Mouse (Mus musculus): ENCODE measurements around the gene Pxmp2. TPM values are rescaled to one million over a fixed set of nuclear protein-coding genes. Genes with fewer than 3 reads are reported as not detected.

Pxmp2 gene
- polyA plus RNA-seq (2011; ENCODE audit: insufficient read length, low read depth, missing spikeins), result 2.8 and 3.3 TPM in 2 replicates

- H3K4me1 ChIP-seq (ENCODE audit: control insufficient read depth, insufficient read depth, low read length), result peaks cover 5% of the 10 kb centered on the region; the same call in 1 of the 2 replicates
- H3K27ac ChIP-seq (ENCODE audit: insufficient read depth, low read length), result no peak within 1 kb of the TSS
- peak; percentile 45; the same call in 1 of the 2 replicates for TF ChIP-seq POLR2A (IDR thresholded peaks at IDR 0.05; ENCODE audit: low read depth, low read length)
- no peak for TF ChIP-seq CTCF (IDR thresholded peaks at IDR 0.05; ENCODE audit: borderline replicate concordance, insufficient read depth, low read length)
- peak within 1 kb of the TSS; percentile 90 for H3K4me3 ChIP-seq (ENCODE audit: insufficient read depth, low read length)
Observed at GRCm38 (mm10) chr5:110285770-110286445, at the start of gene Pxmp2, which contains the start of gene Pole. Gene Pxmp2, minus strand, starts transcription at chr5:110286186. Gene Pole, plus strand, starts transcription at chr5:110286306.

GRCm38 (mm10) chr5:110330508-110330907 is 44.5 kb upstream of the Pxmp2 start:
- Histone ChIP-seq H3K4me3 (ENCODE audit: insufficient read depth, low read length) (no peak overlapping the region), H3K4me1 (ENCODE audit: control insufficient read depth, insufficient read depth, low read length) (no peaks in the 10 kb centered on the region; the same call in 1 of the 2 replicates), H3K27ac (ENCODE audit: insufficient read depth, low read length) (no peak overlapping the region)
- no peak for TF ChIP-seq CTCF (IDR thresholded peaks at IDR 0.05; ENCODE audit: borderline replicate concordance, insufficient read depth, low read length)
- no peak for TF ChIP-seq POLR2A (IDR thresholded peaks at IDR 0.05; ENCODE audit: low read depth, low read length)

- H3K4me1 ChIP-seq (ENCODE audit: control insufficient read depth, insufficient read depth, low read length), result no peaks in the 10 kb centered on the region
- no peak overlapping the region for H3K27ac ChIP-seq (ENCODE audit: insufficient read depth, low read length)
- no peak for TF ChIP-seq POLR2A (IDR thresholded peaks at IDR 0.05; ENCODE audit: low read depth, low read length)
- TF ChIP-seq CTCF (IDR thresholded peaks at IDR 0.05; ENCODE audit: borderline replicate concordance, insufficient read depth, low read length), result no peak
Observed at GRCm38 (mm10) chr5:110313127-110313526, 27.1 kb upstream of the Pxmp2 start.

GRCm38 (mm10) chr5:110308861-110309260 is 22.9 kb upstream of the Pxmp2 start:
- no peaks in the 10 kb centered on the region for H3K4me1 ChIP-seq (ENCODE audit: control insufficient read depth, insufficient read depth, low read length)
- H3K4me3 ChIP-seq (ENCODE audit: insufficient read depth, low read length), result no peak overlapping the region
- no peak overlapping the region for H3K27ac ChIP-seq (ENCODE audit: insufficient read depth, low read length)
- TF ChIP-seq POLR2A (IDR thresholded peaks at IDR 0.05; ENCODE audit: low read depth, low read length), result no peak
- no peak for TF ChIP-seq CTCF (IDR thresholded peaks at IDR 0.05; ENCODE audit: borderline replicate concordance, insufficient read depth, low read length)

More at GRCm38 (mm10) chr5:110313127-110313526, 27.1 kb upstream of the Pxmp2 start:
- no peak overlapping the region for H3K4me3 ChIP-seq (ENCODE audit: insufficient read depth, low read length)

- TF ChIP-seq POLR2A (IDR thresholded peaks at IDR 0.05; ENCODE audit: low read depth, low read length), result no peak
- TF ChIP-seq CTCF (IDR thresholded peaks at IDR 0.05; ENCODE audit: borderline replicate concordance, insufficient read depth, low read length), result no peak
- Histone ChIP-seq H3K27ac (ENCODE audit: insufficient read depth, low read length) (no peak overlapping the region), H3K4me1 (ENCODE audit: control insufficient read depth, insufficient read depth, low read length) (no peaks in the 10 kb centered on the region), H3K4me3 (ENCODE audit: insufficient read depth, low read length) (no peak overlapping the region)
Observed at GRCm38 (mm10) chr5:110300591-110300990, 14.6 kb upstream of the Pxmp2 start.

GRCm38 (mm10) chr5:110296637-110297036 is 10.7 kb upstream of the Pxmp2 start:
- no peak for TF ChIP-seq CTCF (IDR thresholded peaks at IDR 0.05; ENCODE audit: borderline replicate concordance, insufficient read depth, low read length)
- no peak for TF ChIP-seq POLR2A (IDR thresholded peaks at IDR 0.05; ENCODE audit: low read depth, low read length)
- no peak overlapping the region for H3K4me3 ChIP-seq (ENCODE audit: insufficient read depth, low read length)
- no peaks in the 10 kb centered on the region for H3K4me1 ChIP-seq (ENCODE audit: control insufficient read depth, insufficient read depth, low read length)
- no peak overlapping the region for H3K27ac ChIP-seq (ENCODE audit: insufficient read depth, low read length)

- TF ChIP-seq CTCF (IDR thresholded peaks at IDR 0.05; ENCODE audit: borderline replicate concordance, insufficient read depth, low read length), result no peak
- TF ChIP-seq POLR2A (IDR thresholded peaks at IDR 0.05; ENCODE audit: low read depth, low read length), result no peak
- no peak overlapping the region for H3K27ac ChIP-seq (ENCODE audit: insufficient read depth, low read length)
- no peak overlapping the region for H3K4me3 ChIP-seq (ENCODE audit: insufficient read depth, low read length)
- peaks cover 3% of the 10 kb centered on the region; the same call in 1 of the 2 replicates for H3K4me1 ChIP-seq (ENCODE audit: control insufficient read depth, insufficient read depth, low read length)
Observed at GRCm38 (mm10) chr5:110291649-110292048, 5.7 kb upstream of the Pxmp2 start.

- no peak overlapping the region; the same call in 1 of the 2 replicates for H3K4me3 ChIP-seq (ENCODE audit: insufficient read depth, low read length)
Observed at GRCm38 (mm10) chr5:110287084-110287475, 1.1 kb upstream of the Pxmp2 start.

GRCm38 (mm10) chr5:110286446-110287083 is 579 bp upstream of the Pxmp2 start:
- no peak for TF ChIP-seq CTCF (IDR thresholded peaks at IDR 0.05; ENCODE audit: borderline replicate concordance, insufficient read depth, low read length)
- no peak for TF ChIP-seq POLR2A (IDR thresholded peaks at IDR 0.05; ENCODE audit: low read depth, low read length)
- H3K27ac ChIP-seq (ENCODE audit: insufficient read depth, low read length), result no peak overlapping the region
- peak overlapping the region; percentile 90 for H3K4me3 ChIP-seq (ENCODE audit: insufficient read depth, low read length)

More at GRCm38 (mm10) chr5:110287084-110287475, 1.1 kb upstream of the Pxmp2 start:
- TF ChIP-seq CTCF (IDR thresholded peaks at IDR 0.05; ENCODE audit: borderline replicate concordance, insufficient read depth, low read length) (no peak), POLR2A (IDR thresholded peaks at IDR 0.05; ENCODE audit: low read depth, low read length) (no peak)
- Histone ChIP-seq H3K27ac (ENCODE audit: insufficient read depth, low read length) (no peak overlapping the region), H3K4me1 (ENCODE audit: control insufficient read depth, insufficient read depth, low read length) (peaks cover 5% of the 10 kb centered on the region; the same call in 1 of the 2 replicates)

GRCm38 (mm10) chr5:110285156-110285555 is 830 bp downstream of the Pxmp2 start:
- no peak for TF ChIP-seq POLR2A (IDR thresholded peaks at IDR 0.05; ENCODE audit: low read depth, low read length)
- no peak for TF ChIP-seq CTCF (IDR thresholded peaks at IDR 0.05; ENCODE audit: borderline replicate concordance, insufficient read depth, low read length)
- Histone ChIP-seq H3K4me3 (ENCODE audit: insufficient read depth, low read length) (peak overlapping the region; percentile 66), H3K27ac (ENCODE audit: insufficient read depth, low read length) (no peak overlapping the region), H3K4me1 (ENCODE audit: control insufficient read depth, insufficient read depth, low read length) (peaks cover 5% of the 10 kb centered on the region; the same call in 1 of the 2 replicates)

More at GRCm38 (mm10) chr5:110286446-110287083, 579 bp upstream of the Pxmp2 start:
- H3K4me1 ChIP-seq (ENCODE audit: control insufficient read depth, insufficient read depth, low read length), result peaks cover 5% of the 10 kb centered on the region; the same call in 1 of the 2 replicates

Measured in embryonic fibroblast, embryonic 13.5 days (primary cell).